ENCODE assay signal across 12 mouse cellular contexts in genomic region chr5:119427511-119428019, GRCm38 (mm10).
A peak's percentile ranks its signal among the peaks of the same experiment; 100 is the strongest.
DNase-seq lines count a peak whose midpoint lies in the region; ATAC-seq lines count a peak whose summit lies in the region.
"Had no signal": no experiment of that assay in that cellular context is flagged by ENCODE, and none has a peak within 500 bp of the region (broad histone marks: within the 10 kb centered on the region; RNA-seq: fewer than 3 reads in every experiment).

No protein-coding gene starts in this region.

- peaks cover 11% of the 10 kb centered on the region for H3K4me1 ChIP-seq in embryonic facial prominence, embryonic 12.5 days
- H3K4me1 ChIP-seq in embryonic facial prominence, embryonic 10.5 days = peaks cover 13% of the 10 kb centered on the region; the same call in 1 of the 2 replicates
- H3K4me1 ChIP-seq: hindbrain, embryonic 15.5 days; neural tube, embryonic 12.5 days had no signal

- 60% methylated on average over 12 of the region's 12 CpGs for WGBS in embryonic facial prominence, embryonic 12.5 days
- 89% methylated on average over 12 of the region's 12 CpGs for WGBS in embryonic facial prominence, embryonic 10.5 days

- no peak for DNase-seq in embryonic facial prominence, embryonic 10.5 days (ENCODE audit: low spot score)
- DNase-seq in ovary, postnatal 10 days (ENCODE audit: low spot score) = peak; percentile 28
- no peak for DNase-seq in ovary, adult 18-20 months (ENCODE audit: low spot score)
- peak; percentile 21 for DNase-seq in lung, postnatal 36 days
- peak; percentile 77 to 78 for DNase-seq in urinary bladder, postnatal 4 days (ENCODE audit: low spot score in 2 of 2)
- no peak for DNase-seq in cerebellum, adult 8-10 months
- no peak for DNase-seq in left cerebral cortex, postnatal 4 days
- DNase-seq: spleen, adult 18-20 months had no signal

- H3K9ac ChIP-seq in embryonic facial prominence, embryonic 12.5 days = no peak overlapping the region
- H3K9ac ChIP-seq: hindbrain, embryonic 15.5 days; neural tube, embryonic 12.5 days had no signal

- 0 out of 2 replicates have a peak, but pooled peaks cover 3% of the 10 kb centered on the region for H3K27me3 ChIP-seq in embryonic facial prominence, embryonic 12.5 days
- peaks cover 41% of the 10 kb centered on the region for H3K27me3 ChIP-seq in embryonic facial prominence, embryonic 10.5 days (replicated peaks; ENCODE audit: low read depth, poor library complexity, severe bottlenecking)
- H3K27me3 ChIP-seq: neural tube, embryonic 12.5 days; Patski had no signal

- H3K4me3 ChIP-seq in embryonic facial prominence, embryonic 12.5 days = no peak overlapping the region
- H3K4me3 ChIP-seq in embryonic facial prominence, embryonic 10.5 days = no peak overlapping the region
- H3K4me3 ChIP-seq: hindbrain, embryonic 15.5 days; neural tube, embryonic 12.5 days had no signal

- intact Hi-C loops in left cerebral cortex, postnatal 4 days (cut with DNase I) = no loop called here

- no peaks in the 10 kb centered on the region for H3K9me3 ChIP-seq in embryonic facial prominence, embryonic 12.5 days
- 0 out of 2 replicates have a peak, but pooled peaks cover 5% of the 10 kb centered on the region for H3K9me3 ChIP-seq in embryonic facial prominence, embryonic 10.5 days
- H3K9me3 ChIP-seq: hindbrain, embryonic 15.5 days; neural tube, embryonic 12.5 days had no signal

- peak; percentile 41; the same call in 1 of the 2 replicates for ATAC-seq in embryonic facial prominence, embryonic 12.5 days (ENCODE audit: insufficient number of reproducible peaks, insufficient read depth, low FRiP score, low TSS enrichment)
- ATAC-seq: Patski had no signal

- H3K4me2 ChIP-seq in embryonic facial prominence, embryonic 12.5 days (replicated peaks) = no peak overlapping the region
- H3K4me2 ChIP-seq: hindbrain, embryonic 15.5 days; neural tube, embryonic 12.5 days had no signal

- H3K36me3 ChIP-seq in embryonic facial prominence, embryonic 12.5 days = no peaks in the 10 kb centered on the region
- no peaks in the 10 kb centered on the region for H3K36me3 ChIP-seq in embryonic facial prominence, embryonic 10.5 days (replicated peaks)
- H3K36me3 ChIP-seq: hindbrain, embryonic 15.5 days; neural tube, embryonic 12.5 days had no signal

- no peak overlapping the region for H3K27ac ChIP-seq in embryonic facial prominence, embryonic 12.5 days
- no peak overlapping the region for H3K27ac ChIP-seq in embryonic facial prominence, embryonic 10.5 days (replicated peaks)
- H3K27ac ChIP-seq: hindbrain, embryonic 15.5 days; neural tube, embryonic 12.5 days had no signal

Comparison
In these comparisons a context has a peak if more than half of its experiments do, and no peak if none do; other contexts are left out.
1. DNase-seq: peak in ovary, postnatal 10 days (single experiment), lung, postnatal 36 days (single experiment) and urinary bladder, postnatal 4 days (2 of 2); none in embryonic facial prominence, embryonic 10.5 days (single experiment), ovary, adult 18-20 months (single experiment), cerebellum, adult 8-10 months (single experiment) and left cerebral cortex, postnatal 4 days (single experiment).